Mouse (Mus musculus) heart, embryonic 16.5 days (tissue): ENCODE measurements around the gene Clcf1. TPM values are rescaled to one million over a fixed set of nuclear protein-coding genes. Genes with fewer than 3 reads are reported as not detected.

Experiments
- ATAC-seq: fragments of 200-750 bp; cut with Nextera tagmentation; replicated peaks from 2 replicates; pipeline ENCODE4 v1.8.0; 2017; ENCODE audit warnings: moderate number of reproducible peaks; ENCODE audit not compliant: insufficient read depth, low FRiP score; ENCODE audit errors: extremely low read depth
- H3K27ac ChIP-seq: fragments of 300-500 bp; sonication (generic); 2 replicates; pipeline ENCODE4 v1.5.1; 2014; ENCODE audit warnings: mild to moderate bottlenecking, low read length, control low read depth, moderate library complexity
- H3K27me3 ChIP-seq: fragments of 300-500 bp; sonication (generic); 2 replicates; pipeline ENCODE4 v1.6.1; 2014; ENCODE audit warnings: low read length, mixed read lengths; ENCODE audit not compliant: control insufficient read depth, insufficient read depth
- H3K36me3 ChIP-seq: fragments of 300-500 bp; sonication (generic); 2 replicates; pipeline ENCODE4 v1.6.1; 2014; ENCODE audit not compliant: control insufficient read depth, insufficient read depth
- H3K4me1 ChIP-seq: fragments of 300-500 bp; sonication (generic); 2 replicates; pipeline ENCODE4 v1.6.1; 2014; ENCODE audit warnings: low read length, mixed read lengths; ENCODE audit not compliant: control insufficient read depth, insufficient read depth
- H3K4me2 ChIP-seq: fragments of 300-500 bp; sonication (generic); 2 replicates; pipeline ENCODE4 v1.6.1; 2014; ENCODE audit warnings: low read depth, mild to moderate bottlenecking, control low read depth, low read length
- H3K4me3 ChIP-seq: fragments of 300-500 bp; sonication (generic); 2 replicates; pipeline ENCODE4 v1.5.1; 2014; ENCODE audit warnings: mild to moderate bottlenecking, control low read depth, low read length
- H3K9ac ChIP-seq: fragments of 300-500 bp; sonication (generic); 2 replicates; pipeline ENCODE4 v1.6.1; 2014; ENCODE audit warnings: low read length, control low read depth
- H3K9me3 ChIP-seq: fragments of 300-500 bp; sonication (generic); replicated peaks from 2 replicates; pipeline ENCODE4 v1.6.1; 2016; ENCODE audit warnings: low read length; ENCODE audit not compliant: control insufficient read depth
- WGBS: fragments of 180-500 bp; shearing (Covaris S2); extraction: QIAGEN DNeasy Blood & Tissue Kit; methylation state at CpG from one replicate; pipeline ENCODE4 v1.1.7; 2014; 5-methylcytosine and 5-hydroxymethylcytosine counted together
- polyA plus RNA-seq: library from polyadenylated mRNA; unstranded; fragments of >200 nt; fragmentation: Nextera tagmentation; extraction: Ambion mirVana; gene quantifications from 2 replicates; pipeline ENCODE4 v1.2.1, GENCODE M21; 2015

Clcf1 gene
- polyA plus RNA-seq, 1 experiment from 2014 or later, result 1.5 TPM

DNA sequence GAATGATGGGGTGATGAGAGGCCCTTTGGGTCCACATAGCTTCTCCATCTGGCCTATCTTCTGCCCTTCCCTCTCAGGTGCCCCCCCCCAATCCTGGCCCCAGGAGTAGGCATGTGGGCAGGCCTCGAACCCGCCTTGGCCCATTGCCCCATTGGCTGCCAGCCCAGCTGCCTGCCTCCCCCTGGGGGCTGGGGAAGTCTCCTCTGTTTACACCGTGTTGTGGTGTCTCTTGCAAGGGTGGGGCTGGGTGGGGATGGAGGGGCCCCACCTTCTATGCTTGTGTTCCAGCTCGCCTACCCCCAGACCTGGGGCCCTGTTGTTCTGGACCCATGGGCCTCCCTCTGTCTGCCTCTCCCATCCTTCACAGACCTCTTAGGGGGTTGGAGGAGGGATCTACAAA, 6.4 kb downstream of the Clcf1 start:
- no peaks in the 10 kb centered on the region for H3K36me3 ChIP-seq
- no peaks in the 10 kb centered on the region for H3K9me3 ChIP-seq
- H3K4me3 ChIP-seq, result no peak overlapping the region
- no peak overlapping the region for H3K9ac ChIP-seq
- peak overlapping the region; percentile 62 for H3K27ac ChIP-seq
- no peak overlapping the region for H3K4me2 ChIP-seq
- H3K27me3 ChIP-seq, result peaks cover 14% of the 10 kb centered on the region
- H3K4me1 ChIP-seq, result peaks cover 20% of the 10 kb centered on the region
- no peak for ATAC-seq
- WGBS, result 41% methylated on average over 4 of the region's 4 CpGs

DNA sequence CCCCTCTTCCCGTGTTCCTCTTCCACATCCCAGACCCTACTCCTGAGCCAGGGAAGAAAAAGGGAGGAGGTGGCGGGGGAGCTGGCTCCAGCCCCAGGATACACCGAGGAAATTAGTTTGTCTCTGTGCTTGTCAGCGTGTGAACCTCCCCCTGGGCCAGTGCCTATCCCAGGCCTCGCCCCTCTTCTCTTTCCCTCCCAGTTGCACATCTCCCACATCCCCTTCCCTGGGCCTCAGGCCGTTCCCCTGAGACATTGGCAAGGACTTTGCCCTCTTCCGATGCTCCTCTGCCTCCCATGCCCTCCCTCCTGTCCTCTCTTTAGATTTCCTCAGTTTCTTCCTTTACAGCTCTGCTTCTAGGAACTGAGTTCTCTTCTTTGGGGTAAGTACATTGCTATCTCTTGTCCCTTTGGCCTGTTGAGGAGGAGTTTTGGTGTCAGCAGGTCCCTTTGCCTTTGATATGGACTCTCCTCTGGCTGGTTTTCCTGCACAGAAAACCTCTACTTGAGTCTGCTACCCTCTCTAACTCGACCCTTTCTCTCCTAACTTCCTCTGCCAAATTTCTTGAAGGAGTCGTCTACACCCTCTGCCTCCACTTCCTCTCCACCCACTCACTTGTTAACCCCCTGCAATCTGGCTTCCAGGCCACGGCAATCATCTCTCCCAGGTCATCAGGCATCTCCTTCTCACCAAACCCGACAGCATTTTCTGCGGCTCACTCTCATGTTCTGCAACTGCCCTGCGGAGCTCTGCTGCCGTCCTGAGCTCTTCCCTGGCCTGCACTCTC, 7.1 kb downstream of the Clcf1 start:
- peaks cover 17% of the 10 kb centered on the region for H3K4me1 ChIP-seq
- no peaks in the 10 kb centered on the region for H3K36me3 ChIP-seq
- peak overlapping the region; percentile 62 for H3K27ac ChIP-seq
- H3K4me3 ChIP-seq, result no peak overlapping the region
- peaks cover 12% of the 10 kb centered on the region for H3K27me3 ChIP-seq
- 31% methylated on average over 13 of the region's 14 CpGs for WGBS
- H3K9ac ChIP-seq, result peak overlapping the region; percentile 32; the same call in 1 of the 2 replicates
- H3K9me3 ChIP-seq, result no peaks in the 10 kb centered on the region
- no peak for ATAC-seq
- peak overlapping the region; percentile 28; the same call in 1 of the 2 replicates for H3K4me2 ChIP-seq

DNA sequence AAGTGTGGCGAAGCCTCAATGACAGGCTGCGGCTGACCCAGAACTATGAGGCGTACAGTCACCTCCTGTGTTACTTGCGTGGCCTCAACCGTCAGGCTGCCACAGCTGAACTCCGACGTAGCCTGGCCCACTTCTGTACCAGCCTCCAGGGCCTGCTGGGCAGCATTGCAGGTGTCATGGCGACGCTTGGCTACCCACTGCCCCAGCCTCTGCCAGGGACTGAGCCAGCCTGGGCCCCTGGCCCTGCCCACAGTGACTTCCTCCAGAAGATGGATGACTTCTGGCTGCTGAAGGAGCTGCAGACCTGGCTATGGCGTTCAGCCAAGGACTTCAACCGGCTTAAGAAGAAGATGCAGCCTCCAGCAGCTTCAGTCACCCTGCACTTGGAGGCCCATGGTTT, 8.1 kb downstream of the Clcf1 start:
- ATAC-seq, result no peak
- Histone ChIP-seq H3K27me3 (peaks cover 9% of the 10 kb centered on the region; the same call in 1 of the 2 replicates), H3K4me1 (peaks cover 15% of the 10 kb centered on the region), H3K27ac (no peak overlapping the region), H3K4me3 (no peak overlapping the region), H3K36me3 (no peaks in the 10 kb centered on the region), H3K9ac (no peak overlapping the region), H3K4me2 (no peak overlapping the region), H3K9me3 (no peaks in the 10 kb centered on the region)
- WGBS, result 67% methylated on average over 11 of the region's 11 CpGs

DNA sequence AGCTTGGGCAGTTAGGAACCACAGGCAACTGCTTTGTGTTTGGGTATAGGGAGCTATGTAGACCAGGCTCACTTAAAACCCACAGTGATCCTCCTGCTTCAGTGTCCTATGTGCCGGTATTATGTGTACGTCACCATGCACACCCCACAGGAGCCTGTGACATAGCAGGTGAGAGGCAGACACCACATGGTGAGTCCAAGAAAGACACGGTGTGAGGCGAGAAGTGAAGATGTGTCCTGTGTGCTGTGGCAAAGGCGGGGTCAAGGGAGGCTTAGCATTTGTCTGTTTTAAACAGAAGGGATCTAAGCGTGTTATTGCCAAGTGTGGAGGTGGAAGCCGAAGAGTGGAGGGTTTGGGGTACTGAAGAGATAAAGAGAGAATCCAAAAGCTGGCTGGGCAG, 12.7 kb downstream of the Clcf1 start:
- H3K4me1 ChIP-seq, result peaks cover 5% of the 10 kb centered on the region
- H3K9me3 ChIP-seq, result no peaks in the 10 kb centered on the region
- 82% methylated on average over 7 of the region's 7 CpGs for WGBS
- no peak overlapping the region for H3K4me2 ChIP-seq
- H3K9ac ChIP-seq, result no peak overlapping the region
- H3K4me3 ChIP-seq, result no peak overlapping the region
- peaks cover 9% of the 10 kb centered on the region; the same call in 1 of the 2 replicates for H3K27me3 ChIP-seq
- no peak for ATAC-seq
- no peak overlapping the region for H3K27ac ChIP-seq
- no peaks in the 10 kb centered on the region for H3K36me3 ChIP-seq

DNA sequence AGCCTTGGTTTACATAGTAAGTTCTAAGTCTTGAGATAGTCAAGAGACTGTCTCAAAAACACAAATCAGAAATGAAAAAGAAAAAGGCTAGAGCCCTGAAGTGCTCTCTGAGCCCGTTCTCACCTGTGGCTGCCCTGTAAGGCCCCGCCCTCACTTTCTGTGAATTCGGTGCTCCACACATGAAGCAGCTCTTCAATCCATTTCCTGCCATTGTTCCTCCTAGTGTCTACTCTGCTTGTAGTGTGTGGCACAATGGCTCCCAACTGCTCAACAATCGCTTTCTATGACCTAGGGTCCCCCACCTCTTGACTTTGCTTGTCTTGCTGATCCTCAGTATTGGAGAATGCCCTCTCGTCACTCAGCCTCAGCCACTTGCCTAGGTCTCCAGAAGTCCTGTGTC, 13.4 kb downstream of the Clcf1 start:
- 50% methylated on average over 5 of the region's 5 CpGs for WGBS

DNA sequence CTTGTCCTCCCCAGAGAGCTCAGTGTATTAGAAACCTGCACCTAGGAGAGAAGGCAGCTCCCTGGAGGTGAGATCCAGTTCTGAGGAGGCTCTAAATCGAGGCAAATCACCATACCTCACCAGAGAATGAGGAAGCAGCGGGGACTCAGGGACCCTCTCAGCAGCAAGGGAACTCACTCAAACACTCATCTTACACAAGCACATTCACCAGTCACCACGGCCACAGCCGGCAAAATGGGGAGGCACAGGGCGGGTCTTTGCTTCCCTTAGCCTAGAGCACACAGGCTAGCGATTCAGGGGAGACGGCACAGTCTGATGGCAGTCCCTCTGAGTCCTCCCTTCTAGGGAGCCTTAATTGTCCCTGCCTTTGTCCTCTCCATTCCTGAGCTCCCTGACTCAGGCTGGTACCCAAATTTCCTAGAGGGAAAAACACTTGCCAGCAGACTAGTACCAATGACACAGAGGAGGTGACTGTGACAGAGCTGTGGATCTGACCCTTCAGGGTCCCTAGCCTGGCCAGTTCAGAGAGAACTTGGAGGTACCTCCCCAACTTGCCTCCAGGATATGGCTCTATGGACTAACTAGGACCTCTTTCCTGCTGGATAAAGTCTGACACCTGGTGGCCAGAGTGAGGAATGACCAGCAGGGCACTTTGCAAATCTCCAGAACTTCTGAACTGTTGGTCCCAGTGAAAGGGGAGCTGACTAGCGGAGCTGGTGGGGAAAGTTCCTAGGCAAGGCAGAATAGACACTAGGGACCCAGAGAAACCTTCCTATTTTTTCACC, 14.0 kb downstream of the Clcf1 start:
- no peak overlapping the region for H3K4me2 ChIP-seq
- ATAC-seq, result no peak
- peaks cover 8% of the 10 kb centered on the region for H3K4me1 ChIP-seq
- no peak overlapping the region for H3K27ac ChIP-seq
- no peak overlapping the region for H3K4me3 ChIP-seq
- peaks cover 5% of the 10 kb centered on the region; the same call in 1 of the 2 replicates for H3K27me3 ChIP-seq
- no peaks in the 10 kb centered on the region for H3K36me3 ChIP-seq
- no peaks in the 10 kb centered on the region for H3K9me3 ChIP-seq
- WGBS, result 12% methylated on average over 8 of the region's 8 CpGs
- no peak overlapping the region; the same call in 1 of the 2 replicates for H3K9ac ChIP-seq

More for the DNA sequence above, 13.4 kb downstream of the Clcf1 start:
- H3K4me3 ChIP-seq, result no peak overlapping the region
- no peak overlapping the region for H3K4me2 ChIP-seq
- H3K36me3 ChIP-seq, result no peaks in the 10 kb centered on the region
- no peak overlapping the region for H3K27ac ChIP-seq
- H3K27me3 ChIP-seq, result peaks cover 7% of the 10 kb centered on the region; the same call in 1 of the 2 replicates
- peaks cover 8% of the 10 kb centered on the region for H3K4me1 ChIP-seq
- H3K9ac ChIP-seq, result no peak overlapping the region
- H3K9me3 ChIP-seq, result no peaks in the 10 kb centered on the region
- ATAC-seq, result no peak

DNA sequence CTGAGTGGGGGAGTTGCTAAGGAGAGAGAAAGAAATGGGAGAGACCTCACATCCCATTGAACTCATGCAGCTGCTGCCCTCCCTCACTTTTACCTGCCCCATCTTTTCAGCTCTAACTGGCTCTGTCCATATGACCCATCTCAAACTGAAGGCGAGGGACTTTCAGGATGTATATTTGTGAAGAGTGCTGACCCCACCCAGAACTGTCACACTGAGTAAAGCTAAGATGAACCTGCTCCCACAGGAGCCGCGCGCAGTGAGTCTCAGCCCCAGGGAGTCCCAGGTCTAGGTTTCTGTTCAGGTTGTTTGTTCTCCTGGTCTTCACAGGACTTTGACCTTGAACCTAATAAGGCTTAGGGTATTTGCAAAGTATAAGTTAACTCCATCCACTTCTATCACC, 14.9 kb downstream of the Clcf1 start:
- Histone ChIP-seq H3K4me3 (no peak overlapping the region), H3K4me1 (peaks cover 8% of the 10 kb centered on the region), H3K27me3 (peaks cover 5% of the 10 kb centered on the region; the same call in 1 of the 2 replicates), H3K27ac (no peak overlapping the region), H3K9me3 (no peaks in the 10 kb centered on the region), H3K36me3 (no peaks in the 10 kb centered on the region), H3K9ac (no peak overlapping the region), H3K4me2 (no peak overlapping the region)
- no peak for ATAC-seq
- WGBS, result 71% methylated on average over 4 of the region's 4 CpGs

DNA sequence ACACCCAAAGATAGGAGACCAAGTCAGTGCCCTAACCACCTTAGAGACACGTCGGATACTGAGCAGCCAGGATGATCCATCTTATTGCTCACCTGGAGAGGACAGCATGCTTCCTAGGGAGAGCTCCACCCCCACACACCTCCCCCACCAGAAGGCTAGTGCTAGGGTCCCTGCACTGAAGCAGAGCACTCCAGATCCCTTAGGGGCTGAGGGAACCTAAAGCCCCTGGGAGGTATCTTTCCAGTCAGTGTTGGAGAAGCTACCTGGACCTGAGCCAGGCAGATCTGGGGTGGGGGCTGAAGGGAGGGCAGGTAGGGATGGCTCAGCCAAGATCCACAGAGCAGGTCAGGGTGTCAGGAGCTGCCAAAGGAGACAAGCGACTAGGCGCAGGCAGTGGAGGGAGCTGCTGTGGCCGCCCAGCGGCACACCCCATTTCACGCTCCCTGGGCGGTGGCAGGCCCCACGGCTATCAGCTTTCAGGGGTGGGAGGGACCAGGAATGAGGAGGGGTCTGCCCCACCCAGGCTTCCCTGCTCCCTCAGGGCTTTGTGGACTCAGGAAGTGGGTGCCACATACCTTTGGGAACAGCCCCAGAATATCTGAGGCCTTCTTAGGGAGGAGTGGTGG, 15.5 kb downstream of the Clcf1 start:
- ATAC-seq, result no peak
- Histone ChIP-seq H3K27me3 (peaks cover 5% of the 10 kb centered on the region; the same call in 1 of the 2 replicates), H3K4me2 (no peak overlapping the region), H3K27ac (no peak overlapping the region), H3K4me3 (no peak overlapping the region), H3K36me3 (no peaks in the 10 kb centered on the region), H3K9me3 (no peaks in the 10 kb centered on the region), H3K9ac (no peak overlapping the region), H3K4me1 (peaks cover 8% of the 10 kb centered on the region)
- 35% methylated on average over 9 of the region's 9 CpGs for WGBS
